10 mouse cellular contexts compared by ENCODE assay signal in the genomic region with DNA sequence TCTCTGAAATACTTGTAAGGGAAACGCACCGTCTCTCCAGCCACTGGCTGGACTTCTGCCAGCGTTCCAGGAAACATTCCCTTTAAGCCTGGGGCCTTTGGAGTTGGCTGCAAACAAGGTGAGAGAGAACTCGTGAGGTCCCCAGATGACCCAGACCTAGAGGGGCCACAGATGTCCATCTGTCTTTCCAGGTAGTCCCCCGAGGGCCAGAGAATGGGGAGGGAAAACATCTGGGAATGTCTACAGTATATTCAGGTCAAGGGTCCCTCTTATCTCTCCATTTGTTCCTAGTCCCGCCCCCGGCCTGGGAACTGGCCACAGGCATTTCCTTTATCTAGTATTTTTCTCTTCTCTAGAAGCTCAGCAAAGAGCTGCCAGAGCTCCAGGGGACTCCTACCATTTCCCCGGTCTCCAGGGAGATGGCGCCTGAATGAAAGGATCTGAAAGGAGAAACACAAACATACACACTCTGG. TPM values are rescaled to one million over a fixed set of nuclear protein-coding genes. Genes with fewer than 3 reads are reported as not detected.
DNase-seq lines count a peak whose midpoint lies in the region; ATAC-seq lines count a peak whose summit lies in the region.
"Had no signal": no experiment of that assay in that cellular context is flagged by ENCODE, and none has a peak within 500 bp of the region (broad histone marks: within the 10 kb centered on the region; RNA-seq: fewer than 3 reads in every experiment).

No protein-coding gene starts in this region.

- ATAC-seq in midbrain, embryonic 16.5 days = 0 out of 2 replicates have a peak, but pooled peaks have one; percentile 45
- no peak for ATAC-seq in activated CD4-positive, CD25-positive, alpha-beta regulatory T cell, adult 4 months

- no peaks in the 10 kb centered on the region for H3K27me3 ChIP-seq in embryonic facial prominence, embryonic 10.5 days (replicated peaks; ENCODE audit: low read depth, poor library complexity, severe bottlenecking)
- H3K27me3 ChIP-seq in midbrain, embryonic 16.5 days (ENCODE audit: control insufficient read depth, insufficient read depth, low read depth, low read length) = no peaks in the 10 kb centered on the region
- H3K27me3 ChIP-seq: midbrain, embryonic 12.5 days had no signal

- H3K36me3 ChIP-seq in embryonic facial prominence, embryonic 10.5 days (replicated peaks) = no peaks in the 10 kb centered on the region
- no peaks in the 10 kb centered on the region for H3K36me3 ChIP-seq in midbrain, embryonic 16.5 days (ENCODE audit: control insufficient read depth, insufficient read depth, low read length)
- H3K36me3 ChIP-seq: midbrain, embryonic 12.5 days had no signal

- 26% methylated on average over 9 of the region's 9 CpGs for WGBS in embryonic facial prominence, embryonic 10.5 days
- WGBS in midbrain, embryonic 16.5 days = 45% methylated on average over 9 of the region's 9 CpGs

- no peaks in the 10 kb centered on the region for H3K9me3 ChIP-seq in embryonic facial prominence, embryonic 10.5 days
- H3K9me3 ChIP-seq in midbrain, embryonic 16.5 days (replicated peaks; ENCODE audit: control insufficient read depth, low read length, poor library complexity, severe bottlenecking) = no peaks in the 10 kb centered on the region
- H3K9me3 ChIP-seq: midbrain, embryonic 12.5 days had no signal

- H3K4me2 ChIP-seq in midbrain, embryonic 16.5 days (ENCODE audit: low read length) = no peak overlapping the region; the same call in 1 of the 2 replicates
- H3K4me2 ChIP-seq: midbrain, embryonic 12.5 days had no signal

- H3K27ac ChIP-seq in embryonic facial prominence, embryonic 10.5 days (replicated peaks) = peak overlapping the region; percentile 32; the same call in 1 of the 2 replicates
- H3K27ac ChIP-seq in midbrain, embryonic 16.5 days (ENCODE audit: low read length) = no peak overlapping the region; the same call in 1 of the 2 replicates
- H3K27ac ChIP-seq: midbrain, embryonic 12.5 days had no signal

- H3K9ac ChIP-seq in midbrain, embryonic 16.5 days (ENCODE audit: low read depth, low read length) = no peak overlapping the region
- H3K9ac ChIP-seq: midbrain, embryonic 12.5 days had no signal

- intact Hi-C loops in gastrocnemius, postnatal 14 days (cut with DNase I; ENCODE audit: low total_unique reads) = no loop called here
- intact Hi-C loops in heart, postnatal 25 days (cut with DNase I) = no loop called here

- peak overlapping the region; percentile 8 for H3K4me3 ChIP-seq in embryonic facial prominence, embryonic 10.5 days
- no peak overlapping the region for H3K4me3 ChIP-seq in midbrain, embryonic 16.5 days (ENCODE audit: low read depth, low read length)
- H3K4me3 ChIP-seq: erythroblast, embryonic 14.5 days; midbrain, embryonic 12.5 days had no signal

- H3K4me1 ChIP-seq in embryonic facial prominence, embryonic 10.5 days = peaks cover 11% of the 10 kb centered on the region
- H3K4me1 ChIP-seq in midbrain, embryonic 16.5 days (ENCODE audit: control insufficient read depth, insufficient read depth, low read length) = no peaks in the 10 kb centered on the region

- DNase-seq in gastrocnemius, postnatal 10 days = peak; percentile 14
- DNase-seq in gastrocnemius, postnatal 14 days = no peak
- DNase-seq in embryonic facial prominence, embryonic 10.5 days (ENCODE audit: low spot score) = peak; percentile 23
- peak; percentile 34 for DNase-seq in heart, postnatal 25 days (ENCODE audit: low spot score)
- peak; percentile 11 to 29 for DNase-seq in layer of hippocampus, adult 8-10 months (ENCODE audit: low spot score in 2 of 2)
- DNase-seq in spleen, postnatal 14 days (ENCODE audit: low spot score in 2 of 2) = no peak

RNA-seq across cellular contexts. Expression of a gene that starts 33.9 kb away (rescaled TPM):
- 10 to 100 TPM; 11.2 to 11.9 TPM for total RNA-seq in gastrocnemius, postnatal 10 days (2021)
- total RNA-seq in gastrocnemius, postnatal 14 days (2021) = 10 to 100 TPM in 1 of 2 experiments, 1 to 10 TPM in 1; 8.9 to 12.6 TPM
- polyA plus RNA-seq in embryonic facial prominence, embryonic 10.5 days (2016; fragmentation: Nextera tagmentation; extraction: Ambion mirVana) = 47.5 and 48.7 TPM in 2 replicates
- 10 to 100 TPM in 1 of 2 experiments, 1 to 10 TPM in 1; 9.9 to 11.5 TPM for total RNA-seq in heart, postnatal 25 days (2021)
- total RNA-seq in layer of hippocampus, adult 8-10 months (2022) = 10 to 100 TPM; 15.0 to 21.8 (median 15.9) TPM
- polyA plus RNA-seq in midbrain, embryonic 16.5 days (2015; fragmentation: Nextera tagmentation; extraction: Ambion mirVana) = 24.3 and 25.5 TPM in 2 replicates
- 1 to 10 TPM; 5.5 to 9.2 TPM for polyA plus RNA-seq in activated CD4-positive, CD25-positive, alpha-beta regulatory T cell, adult 4 months (2017; shearing (Covaris generic))

Comparison
In these comparisons a context has a peak if more than half of its experiments do, and no peak if none do; other contexts are left out.
1. DNase-seq: peak in gastrocnemius, postnatal 10 days (single experiment), embryonic facial prominence, embryonic 10.5 days (single experiment), heart, postnatal 25 days (single experiment) and layer of hippocampus, adult 8-10 months (2 of 2); none in gastrocnemius, postnatal 14 days (single experiment) and spleen, postnatal 14 days (0 of 2).